Mouse (Mus musculus) spleen, postnatal 14 days (tissue): Measurements from ENCODE around the gene Slc9a9.

Experiments
- DNase-seq, 2 experiments: peaks; one replicate each; pipeline ENCODE4 v3.0.0; 2021 to 2022; ENCODE audit warnings: low spot score in 2 of 2

The Slc9a9 gene

GRCm38 (mm10) chr9:94833836-94834235 is 164.1 kb downstream of the Slc9a9 start:
- no peak for DNase-seq

GRCm38 (mm10) chr9:94837384-94837783 is 167.7 kb downstream of the Slc9a9 start:
- DNase-seq, result no peak

- no peak for DNase-seq
Measured at GRCm38 (mm10) chr9:94838479-94839031, 168.8 kb downstream of the Slc9a9 start.

GRCm38 (mm10) chr9:94839204-94839603 is 169.5 kb downstream of the Slc9a9 start:
- DNase-seq, result no peak

GRCm38 (mm10) chr9:94840398-94840797 is 170.7 kb downstream of the Slc9a9 start:
- no peak for DNase-seq

- no peak for DNase-seq
Measured at GRCm38 (mm10) chr9:94840972-94841371, 171.3 kb downstream of the Slc9a9 start.

- DNase-seq, result no peak
Measured at GRCm38 (mm10) chr9:94844176-94844575, 174.5 kb downstream of the Slc9a9 start.

GRCm38 (mm10) chr9:94847624-94848023 is 177.9 kb downstream of the Slc9a9 start:
- DNase-seq, result no peak

- DNase-seq, result no peak
Measured at GRCm38 (mm10) chr9:94851550-94851949, 181.8 kb downstream of the Slc9a9 start.

GRCm38 (mm10) chr9:94856093-94856492 is 186.4 kb downstream of the Slc9a9 start:
- no peak for DNase-seq

GRCm38 (mm10) chr9:94868557-94868956 is 198.8 kb downstream of the Slc9a9 start:
- no peak for DNase-seq

GRCm38 (mm10) chr9:94869023-94869799 is 199.5 kb downstream of the Slc9a9 start:
- DNase-seq, result no peak

GRCm38 (mm10) chr9:94882517-94882916 is 212.8 kb downstream of the Slc9a9 start:
- DNase-seq, result no peak

- no peak for DNase-seq
Measured at GRCm38 (mm10) chr9:94883435-94883834, 213.7 kb downstream of the Slc9a9 start.

- DNase-seq, result no peak
Measured at GRCm38 (mm10) chr9:94885151-94885550, 215.4 kb downstream of the Slc9a9 start.

GRCm38 (mm10) chr9:94889647-94890046 is 219.9 kb downstream of the Slc9a9 start:
- DNase-seq, result no peak

- no peak for DNase-seq
Measured at GRCm38 (mm10) chr9:94895882-94896281, 226.2 kb downstream of the Slc9a9 start.

GRCm38 (mm10) chr9:94904180-94904579 is 234.5 kb downstream of the Slc9a9 start:
- DNase-seq, result no peak

GRCm38 (mm10) chr9:94907020-94907610 is 237.4 kb downstream of the Slc9a9 start:
- DNase-seq, result no peak

GRCm38 (mm10) chr9:94912071-94912470 is 242.4 kb downstream of the Slc9a9 start:
- DNase-seq, result no peak

GRCm38 (mm10) chr9:94922062-94922461 is 252.4 kb downstream of the Slc9a9 start:
- no peak for DNase-seq

GRCm38 (mm10) chr9:94925845-94926244 is 256.1 kb downstream of the Slc9a9 start:
- DNase-seq, result no peak

GRCm38 (mm10) chr9:94927101-94927500 is 257.4 kb downstream of the Slc9a9 start:
- no peak for DNase-seq
